Comparison of ENCODE assay signal across 11 mouse cellular contexts in the genomic region with DNA sequence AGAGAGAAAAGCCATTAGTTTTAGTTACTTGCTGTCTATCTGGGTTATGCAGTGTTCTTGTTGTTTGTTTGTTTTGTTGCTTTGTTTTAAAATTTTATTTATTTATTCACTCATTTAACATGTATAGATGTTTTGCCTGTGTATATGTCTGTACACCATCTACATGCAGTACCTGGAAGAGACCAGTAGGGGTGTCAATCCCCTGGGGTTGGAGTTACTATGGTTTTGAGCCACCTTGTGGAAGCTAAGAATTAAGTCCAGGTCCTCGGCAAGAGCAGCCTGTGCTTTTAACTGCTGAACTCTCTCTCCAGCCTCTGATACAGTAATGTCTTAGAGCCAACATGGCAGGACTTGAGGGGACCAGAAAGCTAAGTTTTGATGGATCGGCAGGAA. TPM values are rescaled to one million over a fixed set of nuclear protein-coding genes. Genes with fewer than 3 reads are reported as not detected.
DNase-seq lines count a peak whose midpoint lies in the region; ATAC-seq and TF ChIP-seq lines count a peak whose summit lies in the region.
"Had no signal": no experiment of that assay in that cellular context is flagged by ENCODE, and none has a peak within 500 bp of the region (broad histone marks: within the 10 kb centered on the region; RNA-seq: fewer than 3 reads in every experiment).

No protein-coding gene starts in this region.

- no peak overlapping the region for H3K9ac ChIP-seq in kidney, postnatal 0 days (ENCODE audit: low read depth, low read length)
- no peak overlapping the region for H3K9ac ChIP-seq in ES-E14 (ENCODE audit: insufficient read depth, low read depth, low read length, poor library complexity, severe bottlenecking)
- no peak overlapping the region for H3K9ac ChIP-seq in embryonic facial prominence, embryonic 13.5 days
- no peak overlapping the region for H3K9ac ChIP-seq in midbrain, embryonic 11.5 days (ENCODE audit: low read length)

- no peak overlapping the region for H3K27ac ChIP-seq in kidney, postnatal 0 days
- no peak overlapping the region for H3K27ac ChIP-seq in ES-E14 (ENCODE audit: insufficient read depth, low read depth, low read length, poor library complexity, severe bottlenecking)
- H3K27ac ChIP-seq in embryonic facial prominence, embryonic 13.5 days, result peak overlapping the region; percentile 89
- 0 out of 2 replicates have a peak overlapping the region, but pooled peaks have one; percentile 1 for H3K27ac ChIP-seq in midbrain, embryonic 11.5 days (ENCODE audit: low read depth, low read length)

- in situ Hi-C loops in ES-E14 (cut with MboI; ENCODE audit: low sequenced_read_pairs in 2 of 2, unreplicated experiment in 2 of 2), result no loop called here

- H3K4me2 ChIP-seq in kidney, postnatal 0 days (ENCODE audit: low read length), result no peak overlapping the region
- H3K4me2 ChIP-seq in embryonic facial prominence, embryonic 13.5 days, result no peak overlapping the region
- no peak overlapping the region for H3K4me2 ChIP-seq in midbrain, embryonic 11.5 days

- DNase-seq in kidney, postnatal 0 days (ENCODE audit: low spot score), result no peak
- DNase-seq in kidney, adult 8-10 months, result no peak
- peak; percentile 63 for DNase-seq in ES-E14 (ENCODE audit: low read depth, low spot score)
- DNase-seq in midbrain, embryonic 11.5 days (ENCODE audit: low spot score, missing footprints), result no peak
- no peak for DNase-seq in spleen, postnatal 4 days (ENCODE audit: low spot score in 2 of 2)
- DNase-seq in B cell, adult 2 months, result no peak
- DNase-seq in cerebellum, adult 9-10 months, result no peak
- DNase-seq: heart, postnatal 36 days; right cerebral cortex, postnatal 14 days; thymus, postnatal 25 days had no signal

- TF ChIP-seq CTCF in kidney, postnatal 0 days (IDR thresholded peaks at IDR 0.05; ENCODE audit: low read depth), result peak; percentile 43; the same call in 1 of the 2 replicates

- ATAC-seq in kidney, postnatal 0 days (replicated peaks; ENCODE audit: low FRiP score, low read depth), result no peak
- ATAC-seq in embryonic facial prominence, embryonic 13.5 days (ENCODE audit: insufficient number of reproducible peaks, insufficient read depth, low FRiP score, low TSS enrichment, low read depth), result no peak
- no peak for ATAC-seq in midbrain, embryonic 11.5 days (ENCODE audit: low FRiP score)

- no peaks in the 10 kb centered on the region for H3K4me1 ChIP-seq in kidney, postnatal 0 days (replicated peaks; ENCODE audit: insufficient read depth, low read length)
- no peaks in the 10 kb centered on the region; a peak in 2 of 4 replicates for H3K4me1 ChIP-seq in ES-E14 (ENCODE audit: control insufficient read depth in 2 of 2, insufficient read depth in 2 of 2, low read length in 2 of 2, poor library complexity in 1 of 2)
- H3K4me1 ChIP-seq in embryonic facial prominence, embryonic 13.5 days, result peaks cover 23% of the 10 kb centered on the region
- H3K4me1 ChIP-seq in midbrain, embryonic 11.5 days (ENCODE audit: control insufficient read depth, insufficient read depth, low read length), result no peaks in the 10 kb centered on the region

- no peaks in the 10 kb centered on the region for H3K9me3 ChIP-seq in kidney, postnatal 0 days (replicated peaks; ENCODE audit: low read length)
- H3K9me3 ChIP-seq in ES-E14 (ENCODE audit: control insufficient read depth, insufficient read depth, low read depth, low read length), result no peaks in the 10 kb centered on the region
- no peaks in the 10 kb centered on the region for H3K9me3 ChIP-seq in embryonic facial prominence, embryonic 13.5 days
- no peaks in the 10 kb centered on the region for H3K9me3 ChIP-seq in midbrain, embryonic 11.5 days (ENCODE audit: control insufficient read depth, low read length)

- no peak overlapping the region for H3K4me3 ChIP-seq in kidney, postnatal 0 days (replicated peaks; ENCODE audit: low read depth, low read length)
- H3K4me3 ChIP-seq in ES-E14 (ENCODE audit: insufficient read depth in 1 of 2, low read depth in 1 of 2, low read length in 2 of 2, poor library complexity in 1 of 2, severe bottlenecking in 1 of 2), result no peak overlapping the region
- no peak overlapping the region for H3K4me3 ChIP-seq in embryonic facial prominence, embryonic 13.5 days
- H3K4me3 ChIP-seq in midbrain, embryonic 11.5 days (ENCODE audit: low read depth, low read length), result no peak overlapping the region

- H3K36me3 ChIP-seq in kidney, postnatal 0 days (ENCODE audit: insufficient read depth, low read length), result no peaks in the 10 kb centered on the region
- no peaks in the 10 kb centered on the region for H3K36me3 ChIP-seq in ES-E14 (ENCODE audit: control insufficient read depth, insufficient read depth, low read length, poor library complexity, severe bottlenecking)
- H3K36me3 ChIP-seq in embryonic facial prominence, embryonic 13.5 days, result no peaks in the 10 kb centered on the region
- no peaks in the 10 kb centered on the region for H3K36me3 ChIP-seq in midbrain, embryonic 11.5 days (ENCODE audit: control insufficient read depth, insufficient read depth, low read length)

- WGBS in kidney, postnatal 0 days, result 90% methylated on average over 2 of the region's 2 CpGs
- WGBS in embryonic facial prominence, embryonic 13.5 days, result 83% methylated on average over 2 of the region's 2 CpGs
- 81% methylated on average over 2 of the region's 2 CpGs for WGBS in midbrain, embryonic 11.5 days

- no peaks in the 10 kb centered on the region for H3K27me3 ChIP-seq in kidney, postnatal 0 days (ENCODE audit: insufficient read depth, low read length)
- no peaks in the 10 kb centered on the region for H3K27me3 ChIP-seq in embryonic facial prominence, embryonic 13.5 days
- H3K27me3 ChIP-seq in midbrain, embryonic 11.5 days (ENCODE audit: control insufficient read depth, insufficient read depth, low read length), result no peaks in the 10 kb centered on the region

TF ChIP-seq in ES-E14, 5 proteins besides CTCF, POLR2A, EP300 and RAD21:
- TF ChIP-seq ZNF384 (IDR thresholded peaks at IDR 0.05; ENCODE audit: low read depth, low read length) (no peak), ZC3H11A (IDR thresholded peaks at IDR 0.05; ENCODE audit: borderline replicate concordance, low read depth, low read length) (no peak)

RNA-seq across cellular contexts. Expression of gene Brd7, which starts 21.2 kb away (rescaled TPM):
- polyA plus RNA-seq in kidney, postnatal 0 days (2015; fragmentation: Nextera tagmentation; extraction: Ambion mirVana), result 64.6 and 75.1 TPM in 2 replicates
- 33.1 and 45.5 TPM in 2 replicates for total RNA-seq in ES-E14 (2012; rRNA removed)
- polyA plus RNA-seq in embryonic facial prominence, embryonic 13.5 days (2015; fragmentation: Nextera tagmentation; extraction: Ambion mirVana), result 77.2 and 85.2 TPM in 2 replicates
- polyA plus RNA-seq in midbrain, embryonic 11.5 days (2014; fragmentation: Nextera tagmentation; extraction: Ambion mirVana), result 85.7 and 89.2 TPM in 2 replicates

Comparison
In these comparisons a context has a peak if more than half of its experiments do, and no peak if none do; other contexts are left out.
1. H3K27ac ChIP-seq: peak in embryonic facial prominence, embryonic 13.5 days (single experiment) and midbrain, embryonic 11.5 days (single experiment); none in kidney, postnatal 0 days (single experiment) and ES-E14 (single experiment).